Mouse (Mus musculus) left cerebral cortex, postnatal 36 days (tissue): Measurements from ENCODE around the gene Ptrh2. TPM values are rescaled to one million over a fixed set of nuclear protein-coding genes. Genes with fewer than 3 reads are reported as not detected.

Experiments used
- DNase-seq, 2 experiments: peaks; one replicate each; pipeline ENCODE4 v3.0.0; 2021 to 2022; ENCODE audit warnings: low spot score in 2 of 2, mixed read lengths in 1 of 2
- intact Hi-C: fragments of 180-260 bp; cut with DNase I; formaldehyde crosslinking; loops from one replicate; pipeline ENCODE4 v1.15.1; 2025
- total RNA-seq, 2 experiments: library from RNA; stranded (reverse); gene quantifications; 2 replicates each; pipeline ENCODE4 v1.2.3; 2021

Ptrh2 gene
- 1 to 10 TPM; 8.6 TPM for total RNA-seq

GRCm38 (mm10) chr11:86683395-86684125 is at the start of gene Ptrh2, which contains the start of gene Vmp1:
Gene Ptrh2 (plus strand): TSS chr11:86683985.
Gene Vmp1 (minus strand): TSS chr11:86683836.
- intact Hi-C loops: no loop called here
- peak; percentile 92 to 93 for DNase-seq

GRCm38 (mm10) chr11:86634396-86634795 is 49.4 kb upstream of the Ptrh2 start:
- DNase-seq: no peak
- intact Hi-C loops: no loop called here

- no peak for DNase-seq
Measured at GRCm38 (mm10) chr11:86637697-86638096, 46.1 kb upstream of the Ptrh2 start.

DNA sequence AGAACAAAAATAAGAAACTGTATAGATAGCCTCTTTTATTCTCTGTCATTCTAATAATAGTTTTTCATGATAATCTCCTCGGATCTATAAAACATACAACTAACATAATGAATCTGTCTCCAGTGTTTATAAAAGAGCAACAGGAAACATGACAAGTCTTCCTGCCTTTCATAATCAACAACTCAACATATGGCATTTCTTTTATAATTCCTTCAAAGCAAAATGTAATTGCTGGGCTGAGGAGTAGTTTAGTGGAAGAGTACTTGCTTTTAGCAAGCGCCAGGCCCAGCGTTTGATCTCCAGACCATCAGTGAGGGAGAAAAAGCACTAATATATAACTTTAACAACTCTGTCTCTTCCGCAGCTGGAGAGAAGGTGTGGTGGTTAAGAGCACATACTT is 42.1 kb upstream of the Ptrh2 start:
- intact Hi-C loops: no loop called here
- DNase-seq: no peak

More at GRCm38 (mm10) chr11:86637697-86638096, 46.1 kb upstream of the Ptrh2 start:
- intact Hi-C loops: no loop called here

GRCm38 (mm10) chr11:86644553-86644952 is 39.2 kb upstream of the Ptrh2 start:
- no peak for DNase-seq
- intact Hi-C loops: no loop called here

DNA sequence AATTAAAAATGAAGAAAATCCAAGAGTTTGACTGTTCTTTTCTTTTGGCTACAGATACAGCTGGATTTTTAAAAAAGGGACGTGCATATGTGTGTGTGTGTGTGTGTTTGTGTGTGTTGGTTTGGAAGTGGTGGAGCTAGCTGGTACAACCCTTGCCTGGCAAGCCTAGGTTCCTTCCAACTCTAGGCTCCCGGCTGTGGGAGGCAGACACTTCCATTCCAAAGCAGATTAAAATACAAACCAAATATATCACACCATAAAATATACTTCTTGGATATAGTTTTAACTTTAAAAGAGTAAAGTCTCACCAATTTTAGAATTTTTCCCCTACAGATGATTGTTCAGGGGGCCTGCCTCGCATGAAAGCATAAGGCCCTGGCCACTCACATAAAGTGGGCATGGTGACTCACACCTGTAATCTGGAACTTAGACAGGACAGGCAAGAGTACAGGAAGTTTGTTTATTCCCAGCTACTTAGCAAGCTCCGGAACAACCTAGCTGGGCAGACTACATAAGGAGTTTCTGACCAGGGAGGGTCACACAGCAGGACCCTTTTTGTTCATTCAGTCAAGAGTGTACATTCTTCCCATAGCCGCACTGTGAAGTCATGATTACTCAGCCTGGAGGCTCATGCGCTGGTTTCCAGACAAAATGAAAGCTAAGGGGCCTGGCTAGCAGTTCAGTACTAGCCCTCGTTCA is 37.5 kb upstream of the Ptrh2 start:
- intact Hi-C loops: no loop called here
- peak in 1 of 2 experiments; percentile 21 for DNase-seq

GRCm38 (mm10) chr11:86646885-86647459 is 36.8 kb upstream of the Ptrh2 start:
- intact Hi-C loops: no loop called here
- no peak for DNase-seq

GRCm38 (mm10) chr11:86647706-86648447 is 35.9 kb upstream of the Ptrh2 start:
- DNase-seq: no peak
- intact Hi-C loops: no loop called here

DNA sequence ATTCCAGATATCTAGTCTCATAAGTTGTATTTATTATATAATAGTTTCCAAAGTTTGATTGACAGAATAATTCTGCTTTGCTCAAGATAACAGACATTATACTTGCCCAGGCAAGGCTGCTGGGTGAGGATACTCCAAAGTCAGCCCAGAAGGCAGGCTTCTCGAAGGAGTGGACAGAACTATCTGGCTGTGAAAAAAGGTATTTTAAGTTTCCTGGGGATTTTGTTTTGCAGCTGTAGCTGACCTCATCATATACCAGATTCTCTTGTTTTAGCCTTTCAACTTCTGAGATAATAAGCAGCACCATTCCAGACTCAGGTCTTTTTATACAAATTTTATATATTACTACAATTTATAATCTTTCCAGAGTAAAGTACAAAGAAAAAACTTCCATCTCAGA is 34.2 kb upstream of the Ptrh2 start:
- DNase-seq: no peak
- intact Hi-C loops: no loop called here

DNA sequence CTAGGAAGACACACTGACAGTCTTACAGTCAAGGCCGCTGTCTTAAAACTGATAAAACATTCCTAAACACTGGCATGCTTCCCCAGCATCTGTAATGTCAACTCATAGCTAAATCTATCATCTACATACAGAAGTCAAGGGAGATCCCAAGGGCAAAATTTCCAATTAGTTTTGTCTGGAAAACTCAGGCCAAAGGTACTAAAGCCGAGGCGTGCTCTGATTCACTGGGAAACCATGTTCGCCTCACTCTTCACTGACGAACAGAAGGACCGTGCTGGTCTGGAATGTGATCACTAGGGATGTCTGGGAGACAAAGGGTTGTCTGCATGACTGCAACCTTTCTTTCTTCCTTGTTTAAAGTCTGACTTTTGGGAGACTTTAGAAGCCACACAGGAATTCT is 33.1 kb upstream of the Ptrh2 start:
- intact Hi-C loops: no loop called here
- no peak for DNase-seq

DNA sequence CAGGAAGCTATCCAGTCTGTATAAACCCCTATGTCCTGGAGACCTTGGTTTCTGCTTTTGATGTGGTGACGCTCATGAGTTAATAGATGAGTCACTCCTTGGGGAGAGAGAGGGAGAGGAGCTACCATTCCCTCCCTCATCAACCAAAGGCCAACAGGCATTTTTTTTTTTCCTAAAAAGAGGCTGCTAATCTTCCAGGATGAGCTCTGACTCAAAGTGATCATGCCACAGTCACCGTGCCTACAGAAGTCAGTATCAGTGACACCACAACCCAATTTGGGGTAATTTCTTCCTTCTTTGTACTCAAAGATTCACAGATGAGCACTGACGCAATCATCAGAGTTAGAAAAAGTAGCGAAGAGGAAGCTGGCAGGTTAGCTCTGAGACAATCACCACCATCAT is 31.2 kb upstream of the Ptrh2 start:
- intact Hi-C loops: loop anchor here (2.0 kb wide), 1 partner anchor 82 kb away; no protein-coding TSS in a partner anchor
- DNase-seq: no peak

GRCm38 (mm10) chr11:86653446-86653845 is 30.3 kb upstream of the Ptrh2 start:
- intact Hi-C loops: loop anchor here (2.0 kb wide), 1 partner anchor 83 kb away; no protein-coding TSS in a partner anchor
- peak in 1 of 2 experiments; percentile 21 for DNase-seq

DNA sequence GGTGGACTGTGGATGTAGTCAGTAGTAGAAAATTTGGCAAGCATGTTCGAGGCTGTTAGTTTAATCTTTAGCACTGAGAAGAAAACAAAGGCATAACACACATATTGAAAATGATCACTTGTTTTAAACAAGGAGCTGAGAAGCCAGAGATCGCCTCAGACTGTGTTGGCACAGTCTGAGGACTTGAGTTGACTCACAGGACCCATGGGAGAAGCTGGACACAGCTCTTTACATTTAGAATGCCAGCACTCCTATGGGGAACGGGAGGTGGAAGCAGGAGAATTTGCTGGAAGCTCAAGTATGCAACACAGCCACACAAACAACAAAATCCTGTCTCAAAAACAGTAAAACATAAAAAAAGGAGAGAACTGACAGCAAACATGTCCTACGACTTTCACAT is 29.7 kb upstream of the Ptrh2 start:
- intact Hi-C loops: no loop called here
- DNase-seq: no peak

DNA sequence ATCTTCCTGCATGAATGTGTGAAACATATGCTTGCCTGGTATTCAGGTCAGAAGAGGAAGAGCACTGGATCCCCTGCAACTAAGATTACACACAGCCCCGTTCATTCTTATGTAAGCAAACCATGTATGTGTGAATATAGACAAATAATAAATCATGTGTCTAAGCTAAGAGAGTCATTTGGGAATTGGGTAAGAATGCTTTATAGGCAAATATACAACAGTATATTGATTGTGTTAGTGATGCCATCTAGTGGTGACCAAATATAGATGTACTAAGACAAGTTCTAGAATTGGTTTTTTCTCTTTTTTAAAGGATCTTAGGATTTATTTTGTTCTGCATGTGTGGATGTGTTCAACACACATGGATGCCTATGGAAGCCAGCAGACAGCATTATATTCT is 28.1 kb upstream of the Ptrh2 start:
- intact Hi-C loops: loop anchor here (1.0 kb wide), 1 partner anchor 87 kb away; no protein-coding TSS in a partner anchor
- no peak for DNase-seq

- intact Hi-C loops: loop anchor here (1.0 kb wide), 1 partner anchor 89 kb away; no protein-coding TSS in a partner anchor
- DNase-seq: no peak
Measured at GRCm38 (mm10) chr11:86656849-86657567, 26.8 kb upstream of the Ptrh2 start.

DNA sequence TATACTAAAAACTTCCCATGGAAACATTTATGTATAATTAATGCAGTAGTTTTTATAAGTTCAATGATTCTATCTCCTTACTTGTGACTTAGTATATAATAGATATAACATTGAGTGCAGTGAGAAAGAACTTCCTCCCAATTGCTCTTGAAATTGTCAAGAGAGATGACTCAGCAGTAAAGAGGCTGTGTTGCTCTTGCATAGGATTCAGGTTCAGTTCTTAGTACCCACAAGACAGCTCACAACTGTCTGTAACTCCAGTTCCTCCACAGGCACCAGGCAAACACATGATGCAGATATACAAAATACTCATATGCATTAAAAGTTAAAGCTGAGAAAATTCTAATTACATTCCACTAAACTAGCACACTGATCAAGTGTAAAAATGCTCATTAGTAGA is 25.9 kb upstream of the Ptrh2 start:
- intact Hi-C loops: no loop called here
- DNase-seq: no peak

DNA sequence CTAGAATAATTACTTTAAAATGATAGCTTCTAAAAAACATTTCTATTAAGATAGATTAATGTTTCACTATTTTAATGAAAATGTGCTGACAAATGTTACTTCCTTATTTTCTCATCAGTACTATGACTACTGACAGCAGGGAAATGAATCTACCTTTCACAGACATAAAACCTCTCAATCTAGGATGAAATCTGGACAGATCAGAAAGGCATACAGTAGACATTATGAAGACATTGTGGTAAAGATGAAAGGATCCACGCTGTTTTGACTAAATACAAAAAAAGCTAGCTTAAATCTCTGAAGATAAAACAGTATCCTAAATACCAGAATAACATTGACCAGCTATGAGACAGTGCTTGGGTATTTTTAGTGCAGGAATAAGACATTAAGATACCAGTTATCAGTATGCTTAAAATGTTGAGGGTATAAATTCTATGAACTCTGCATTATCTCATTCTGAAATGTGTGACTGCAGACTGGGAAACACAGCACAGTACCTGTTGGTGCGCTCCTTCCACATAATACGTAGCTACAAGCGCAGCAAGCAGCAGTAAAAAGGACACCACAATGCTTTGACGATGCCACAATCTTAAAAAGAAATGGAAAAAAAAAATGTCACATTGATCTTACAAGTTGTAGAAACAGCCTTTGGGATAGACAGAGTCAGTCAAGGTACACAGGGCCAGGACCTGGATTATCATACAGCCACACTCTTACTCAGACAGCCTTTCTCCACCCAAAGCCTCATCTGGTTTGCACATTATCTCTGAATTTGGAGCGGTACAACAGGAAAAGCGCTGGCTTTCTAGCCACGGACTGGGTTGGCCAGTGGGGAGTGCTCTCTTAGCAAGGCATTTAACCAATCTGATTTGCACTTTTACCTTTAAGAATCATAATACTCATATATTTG is 20.5 kb upstream of the Ptrh2 start:
- intact Hi-C loops: no loop called here
- no peak for DNase-seq

- intact Hi-C loops: no loop called here
- no peak for DNase-seq
Measured at GRCm38 (mm10) chr11:86663977-86664376, 19.8 kb upstream of the Ptrh2 start.
